Mouse (Mus musculus): ENCODE measurements around the gene Hist1h4k.

DNA sequence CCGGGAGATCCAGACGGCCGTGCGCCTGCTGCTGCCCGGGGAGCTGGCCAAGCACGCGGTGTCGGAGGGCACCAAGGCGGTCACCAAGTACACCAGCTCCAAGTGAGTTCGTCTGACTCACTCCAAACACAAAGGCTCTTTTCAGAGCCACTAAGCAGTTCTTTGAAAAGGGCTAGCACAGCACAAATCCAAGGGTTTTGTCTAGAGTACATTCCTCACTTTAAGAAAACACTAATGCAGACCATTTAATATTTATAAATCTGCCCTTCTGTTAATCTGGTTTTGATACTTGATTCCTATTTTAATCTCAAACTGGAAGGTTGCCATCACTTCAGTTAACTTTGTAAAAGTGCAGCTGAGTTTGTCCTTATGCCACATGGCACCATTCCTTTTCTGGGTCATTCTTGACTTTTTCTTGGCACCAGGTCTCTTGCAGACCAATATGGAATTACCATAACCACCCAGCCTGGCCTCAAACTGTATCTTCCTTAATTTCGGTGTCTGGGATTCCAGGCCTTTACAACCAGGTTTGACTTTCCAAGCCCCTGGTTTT is 27.9 kb downstream of the Hist1h4k start:
- TF ChIP-seq CTCF (conservative IDR thresholded peaks at IDR 0.05; ENCODE audit: low read length) (no peak), POU5F1 (IDR thresholded peaks at IDR 0.05; ENCODE audit: borderline replicate concordance, low read length) (no peak), NANOG (IDR thresholded peaks at IDR 0.05; ENCODE audit: borderline replicate concordance, low read length) (no peak)

All from E14TG2a.4 (cell line).